Mouse (Mus musculus): Measurements from ENCODE around the gene Ccdc92. TPM values are rescaled to one million over a fixed set of nuclear protein-coding genes. Genes with fewer than 3 reads are reported as not detected.
A peak's percentile ranks its signal among the peaks of the same experiment; 100 is the strongest.

Ccdc92 gene
- polyA plus RNA-seq (2016; fragmentation: Nextera tagmentation; extraction: Ambion mirVana) = 12.1 and 13.8 TPM in 2 replicates

DNA sequence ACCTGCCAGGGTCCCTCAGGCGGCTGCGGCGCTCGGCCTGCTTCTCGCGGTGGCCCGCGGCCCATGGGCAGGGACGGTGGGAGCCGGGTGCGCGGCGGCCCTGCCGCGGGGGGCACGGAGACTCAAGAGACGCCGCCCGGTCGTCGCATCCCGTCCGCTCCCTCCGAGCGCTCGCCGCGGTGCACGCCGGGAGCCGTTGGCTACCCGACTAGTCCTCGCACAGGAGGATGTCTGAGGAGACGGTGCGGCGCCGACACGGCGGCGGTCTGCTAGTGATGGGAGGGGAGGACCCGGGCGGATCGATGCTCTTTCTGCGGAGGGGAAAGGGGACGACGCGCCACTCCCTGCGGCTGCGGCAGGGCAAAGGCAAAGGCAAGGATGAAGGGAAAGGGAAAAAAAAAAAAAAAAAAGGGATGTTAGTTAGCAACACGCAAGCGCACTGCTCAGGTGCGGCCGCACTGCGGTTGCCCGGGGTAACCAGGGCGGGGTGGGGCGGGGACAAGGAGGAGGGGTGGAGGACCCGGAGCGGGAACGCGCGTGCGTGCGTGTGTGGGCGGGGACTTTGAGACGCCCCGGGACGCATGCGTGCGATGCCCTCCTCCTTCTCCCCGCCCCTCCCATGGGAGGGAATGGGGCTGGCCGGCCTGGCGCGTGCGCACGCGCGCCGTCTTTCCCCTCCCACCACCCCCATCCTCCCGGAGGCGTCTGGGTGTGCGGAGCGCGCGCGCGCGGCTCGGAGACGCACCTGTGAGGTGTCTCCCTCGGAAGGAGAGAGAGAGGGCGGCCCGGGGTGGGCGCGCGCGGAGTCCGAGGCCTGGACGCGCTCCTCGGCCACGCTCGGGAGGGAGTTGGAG, at the start of gene Ccdc92, which contains the start of gene Zfp664:
Gene Ccdc92 (minus strand): TSS at position 412 of the 854 bp plus-strand sequence.
Gene Zfp664 (plus strand): TSS at position 679 of the 854 bp plus-strand sequence.
- under 1% methylated on average over 99 of the region's 103 CpGs for WGBS

DNA sequence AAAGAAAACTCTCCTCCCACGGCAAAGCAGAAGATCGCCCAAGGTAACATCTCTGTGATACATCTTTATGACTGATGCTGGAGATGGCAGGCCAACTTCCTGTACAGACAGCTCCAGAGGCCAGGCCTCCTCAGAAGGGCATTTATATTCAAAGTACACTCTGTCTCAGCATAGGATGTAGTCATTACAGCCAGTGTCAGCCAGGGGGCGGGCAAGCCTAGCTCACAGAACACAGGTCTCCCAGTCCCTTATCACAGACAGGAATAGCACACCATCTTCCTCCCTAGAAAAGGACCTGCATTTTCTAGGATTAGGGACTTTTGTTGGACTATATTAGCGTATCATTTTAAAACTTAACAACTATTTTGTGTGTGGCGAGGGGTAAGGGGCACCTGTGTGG, 46.6 kb upstream of the Ccdc92 start:
- H3K4me3 ChIP-seq = no peak overlapping the region
- H3K27ac ChIP-seq (replicated peaks) = no peak overlapping the region
- H3K27me3 ChIP-seq (replicated peaks; ENCODE audit: low read depth, poor library complexity, severe bottlenecking) = no peaks in the 10 kb centered on the region
- WGBS = 20% methylated on average over 5 of the region's 5 CpGs
- no peaks in the 10 kb centered on the region for H3K9me3 ChIP-seq
- DNase-seq (ENCODE audit: low spot score) = peak; percentile 85
- H3K4me1 ChIP-seq = peaks cover 27% of the 10 kb centered on the region
- no peaks in the 10 kb centered on the region for H3K36me3 ChIP-seq (replicated peaks)

More for the DNA sequence above, at the start of gene Ccdc92, which contains the start of gene Zfp664:
- peaks cover 37% of the 10 kb centered on the region for H3K27me3 ChIP-seq (replicated peaks; ENCODE audit: low read depth, poor library complexity, severe bottlenecking)
- peak within 1 kb of the TSS; percentile 95 for H3K27ac ChIP-seq (replicated peaks)
- peak within 1 kb of the TSS; percentile 86 for H3K4me3 ChIP-seq
- peak; percentile 100 for DNase-seq (ENCODE audit: low spot score)
- H3K36me3 ChIP-seq (replicated peaks) = peaks cover 22% of the 10 kb centered on the region
- no peaks in the 10 kb centered on the region for H3K9me3 ChIP-seq
- H3K4me1 ChIP-seq = peaks cover 29% of the 10 kb centered on the region

DNA sequence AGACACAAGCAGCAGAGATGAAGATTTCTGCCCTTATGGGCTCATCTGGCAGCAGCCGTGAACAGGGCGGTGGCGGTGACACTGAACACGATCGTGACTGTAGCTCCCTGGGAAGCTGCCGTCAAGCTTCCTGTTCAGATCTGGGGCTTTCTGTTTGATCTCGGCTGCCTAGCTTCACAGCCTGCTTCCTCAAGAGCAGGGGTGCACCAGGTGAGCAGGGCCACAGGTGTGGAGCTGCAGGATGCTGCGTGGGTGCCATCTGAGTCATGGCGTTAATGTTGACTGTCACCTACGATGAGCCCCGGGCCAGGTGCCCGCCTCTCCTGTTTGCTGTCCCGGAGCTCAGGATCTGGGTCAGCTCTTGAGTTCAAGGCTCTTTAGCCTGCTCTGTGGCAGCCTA, 44.7 kb upstream of the Ccdc92 start:
- Histone ChIP-seq H3K27me3 (replicated peaks; ENCODE audit: low read depth, poor library complexity, severe bottlenecking) (no peaks in the 10 kb centered on the region), H3K36me3 (replicated peaks) (no peaks in the 10 kb centered on the region), H3K9me3 (no peaks in the 10 kb centered on the region), H3K27ac (replicated peaks) (no peak overlapping the region), H3K4me1 (peaks cover 8% of the 10 kb centered on the region; the same call in 1 of the 2 replicates), H3K4me3 (no peak overlapping the region)
- WGBS = 80% methylated on average over 13 of the region's 13 CpGs
- no peak for DNase-seq (ENCODE audit: low spot score)

DNA sequence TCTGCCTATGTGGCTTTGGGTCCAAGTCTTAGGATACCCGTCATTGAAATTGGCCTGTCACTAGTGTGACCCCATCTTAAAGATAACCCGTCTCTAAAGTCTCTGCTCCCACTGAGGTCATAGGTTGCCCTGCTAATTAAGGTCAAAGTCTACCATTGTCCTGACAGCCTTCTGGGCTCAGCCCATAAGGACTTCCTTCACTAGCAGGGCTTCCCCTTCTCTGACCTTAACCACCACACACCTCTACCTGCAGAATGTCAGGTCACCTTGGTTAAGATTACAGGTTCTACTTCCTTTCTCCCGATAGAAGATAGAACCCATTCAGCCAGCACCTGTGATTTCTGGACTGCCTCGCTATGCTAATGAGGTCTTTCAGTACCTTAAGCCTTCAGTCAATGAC, 41.6 kb upstream of the Ccdc92 start:
- no peak overlapping the region for H3K4me3 ChIP-seq
- WGBS = 83% methylated on average over 4 of the region's 4 CpGs
- H3K27me3 ChIP-seq (replicated peaks; ENCODE audit: low read depth, poor library complexity, severe bottlenecking) = no peaks in the 10 kb centered on the region
- no peaks in the 10 kb centered on the region for H3K9me3 ChIP-seq
- H3K36me3 ChIP-seq (replicated peaks) = no peaks in the 10 kb centered on the region
- no peak for DNase-seq (ENCODE audit: low spot score)
- peaks cover 12% of the 10 kb centered on the region for H3K4me1 ChIP-seq
- H3K27ac ChIP-seq (replicated peaks) = no peak overlapping the region

DNA sequence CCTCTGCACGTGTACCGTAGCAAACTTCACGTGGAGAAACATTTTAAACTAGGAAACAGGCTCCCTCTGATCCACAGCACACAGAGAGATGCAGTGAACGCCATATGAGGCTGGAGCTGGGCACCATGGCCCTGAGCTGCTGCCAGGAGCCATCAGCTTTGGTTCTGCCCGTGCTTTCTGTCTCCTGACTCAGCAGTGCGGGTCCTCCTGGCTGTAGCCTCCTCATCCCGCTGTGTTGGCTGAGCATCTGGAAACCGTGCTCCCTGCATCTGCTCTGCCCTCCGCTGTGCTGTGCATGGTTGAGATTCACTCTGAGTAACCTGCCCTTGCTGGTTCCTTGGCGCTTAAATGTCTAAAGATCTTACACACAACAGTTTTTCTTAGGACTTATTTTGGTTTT, 40.0 kb upstream of the Ccdc92 start:
- DNase-seq (ENCODE audit: low spot score) = no peak
- WGBS = 83% methylated on average over 10 of the region's 10 CpGs
- H3K27ac ChIP-seq (replicated peaks) = no peak overlapping the region

DNA sequence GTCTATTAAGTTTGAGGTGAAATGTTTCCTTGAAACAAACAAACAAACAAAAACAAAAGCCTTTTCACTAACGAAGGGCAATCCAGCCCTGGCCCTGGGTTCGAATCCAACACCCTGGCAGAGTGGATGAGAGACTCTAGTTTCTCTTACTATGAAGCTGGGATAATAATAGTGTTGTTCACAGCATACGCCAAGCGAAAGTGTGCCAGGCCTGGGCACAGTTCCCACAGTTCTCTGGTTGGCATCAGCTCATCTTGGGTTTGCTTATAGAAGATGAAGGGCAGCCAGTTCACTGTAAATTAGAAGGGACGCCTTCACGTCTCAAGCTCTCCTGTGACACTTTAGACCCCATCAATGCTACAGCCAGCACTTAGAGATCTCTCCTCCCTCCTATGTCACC, 39.5 kb upstream of the Ccdc92 start:
- H3K36me3 ChIP-seq (replicated peaks) = no peaks in the 10 kb centered on the region
- WGBS = 90% methylated on average over 6 of the region's 6 CpGs

More for the DNA sequence above, 40.0 kb upstream of the Ccdc92 start:
- Histone ChIP-seq H3K9me3 (no peaks in the 10 kb centered on the region), H3K36me3 (replicated peaks) (no peaks in the 10 kb centered on the region), H3K27me3 (replicated peaks; ENCODE audit: low read depth, poor library complexity, severe bottlenecking) (no peaks in the 10 kb centered on the region), H3K4me3 (no peak overlapping the region), H3K4me1 (peaks cover 8% of the 10 kb centered on the region)

DNA sequence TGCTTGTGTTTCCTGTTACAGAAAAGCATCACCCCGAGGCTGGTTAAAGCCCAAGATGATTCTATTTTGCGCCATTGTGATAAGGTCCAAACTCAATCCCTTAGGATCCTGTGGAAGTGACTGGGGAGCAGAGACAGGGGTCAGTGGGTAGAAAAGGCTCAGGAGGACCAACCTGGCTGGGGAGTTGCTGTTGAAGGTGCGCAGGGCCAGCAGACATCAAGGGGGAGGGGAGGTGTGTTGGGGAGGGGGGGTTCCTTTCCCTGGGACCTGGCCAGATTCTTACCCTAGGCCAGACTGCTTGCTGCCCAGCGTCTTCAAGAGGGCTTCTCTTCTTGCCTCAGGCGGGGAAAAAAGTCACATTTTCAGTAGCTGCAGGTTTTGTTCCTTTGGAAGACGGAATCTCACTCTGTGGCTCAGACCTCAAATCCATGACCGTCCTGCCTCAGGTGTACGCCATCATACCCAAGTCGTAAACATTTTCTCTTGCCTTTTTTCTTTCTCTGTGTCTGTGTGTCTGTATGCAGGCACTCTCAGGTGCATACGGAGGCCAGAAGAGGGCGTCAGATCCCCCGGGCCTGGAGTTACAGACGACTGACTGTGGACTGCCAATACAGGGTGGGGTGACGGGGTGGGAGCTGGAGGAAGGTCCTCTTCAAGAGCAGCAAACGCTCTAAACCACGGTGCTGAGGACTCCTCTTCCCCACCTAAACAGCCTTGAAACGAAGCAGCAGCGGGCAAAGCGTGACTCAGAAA, 38.7 kb upstream of the Ccdc92 start:
- Histone ChIP-seq H3K36me3 (replicated peaks) (no peaks in the 10 kb centered on the region), H3K4me3 (no peak overlapping the region), H3K9me3 (no peaks in the 10 kb centered on the region), H3K4me1 (peaks cover 9% of the 10 kb centered on the region), H3K27me3 (replicated peaks; ENCODE audit: low read depth, poor library complexity, severe bottlenecking) (no peaks in the 10 kb centered on the region), H3K27ac (replicated peaks) (no peak overlapping the region)
- 69% methylated on average over 19 of the region's 19 CpGs for WGBS
- DNase-seq (ENCODE audit: low spot score) = no peak

More for the DNA sequence above, 39.5 kb upstream of the Ccdc92 start:
- Histone ChIP-seq H3K9me3 (no peaks in the 10 kb centered on the region), H3K4me3 (no peak overlapping the region), H3K27ac (replicated peaks) (no peak overlapping the region), H3K27me3 (replicated peaks; ENCODE audit: low read depth, poor library complexity, severe bottlenecking) (no peaks in the 10 kb centered on the region), H3K4me1 (peaks cover 6% of the 10 kb centered on the region)
- DNase-seq (ENCODE audit: low spot score) = no peak

DNA sequence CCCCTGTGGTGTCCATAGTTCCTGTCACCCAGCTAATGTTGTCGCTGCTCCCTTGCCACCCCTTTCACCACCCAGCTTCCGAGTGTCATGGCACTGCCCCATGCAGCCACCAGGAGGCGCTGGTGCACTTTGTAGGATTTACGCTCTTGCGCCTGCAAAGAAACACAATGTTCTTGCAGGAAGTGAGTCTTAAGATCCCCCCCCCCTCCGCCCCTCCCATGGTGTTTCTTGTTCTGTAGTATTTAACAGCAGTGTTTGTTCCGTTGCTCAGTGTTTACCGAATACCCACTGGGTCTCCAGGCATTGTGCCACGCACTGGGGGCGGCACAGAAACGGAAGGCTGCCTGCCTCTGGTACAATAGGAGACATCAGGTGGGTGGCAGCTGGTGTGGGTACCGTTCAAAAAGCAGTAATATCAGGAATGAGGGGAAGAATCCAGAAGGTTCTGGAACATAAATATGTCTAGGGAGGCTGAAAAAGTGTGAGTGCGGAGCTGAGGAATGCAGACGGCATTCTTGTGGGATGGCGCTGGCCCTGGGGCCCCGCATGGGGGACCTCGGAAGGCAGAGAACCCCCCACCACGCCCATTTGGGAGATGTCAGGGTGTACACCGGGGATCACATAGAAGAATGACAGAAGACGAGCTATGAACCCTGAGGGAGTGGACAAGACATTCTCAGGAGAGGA, 37.9 kb upstream of the Ccdc92 start:
- DNase-seq (ENCODE audit: low spot score) = peak; percentile 87
- Histone ChIP-seq H3K4me1 (peaks cover 12% of the 10 kb centered on the region), H3K36me3 (replicated peaks) (no peaks in the 10 kb centered on the region), H3K27me3 (replicated peaks; ENCODE audit: low read depth, poor library complexity, severe bottlenecking) (no peaks in the 10 kb centered on the region), H3K9me3 (no peaks in the 10 kb centered on the region), H3K27ac (replicated peaks) (0 out of 2 replicates have a peak overlapping the region, but pooled peaks have one; percentile 36), H3K4me3 (peak overlapping the region; percentile 33; the same call in 1 of the 2 replicates)
- WGBS = 38% methylated on average over 20 of the region's 20 CpGs

DNA sequence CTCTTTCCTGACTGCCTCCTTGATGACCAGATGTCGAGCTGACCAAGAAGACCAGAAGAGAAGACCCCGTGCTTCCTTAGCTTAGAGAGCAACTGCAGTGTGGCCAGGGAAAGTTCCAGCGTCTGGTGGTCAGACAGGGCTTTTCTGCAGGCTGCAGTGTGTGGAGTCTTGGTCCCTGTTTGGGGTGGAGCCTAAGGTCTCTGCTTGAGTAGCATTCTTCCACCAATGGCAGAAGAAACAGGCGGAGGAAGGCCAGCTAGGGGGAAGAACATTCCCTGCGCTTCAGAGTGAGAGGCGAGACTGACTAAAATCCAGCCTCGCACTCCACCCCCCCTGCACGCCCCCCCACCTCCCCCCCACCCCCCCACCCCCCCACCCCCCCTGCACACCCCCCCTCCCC, 33.9 kb upstream of the Ccdc92 start:
- WGBS = 37% methylated on average over 8 of the region's 8 CpGs
- no peaks in the 10 kb centered on the region for H3K9me3 ChIP-seq
- no peak overlapping the region for H3K27ac ChIP-seq (replicated peaks)
- DNase-seq (ENCODE audit: low spot score) = no peak
- no peak overlapping the region for H3K4me3 ChIP-seq
- H3K4me1 ChIP-seq = peaks cover 23% of the 10 kb centered on the region
- H3K36me3 ChIP-seq (replicated peaks) = peaks cover 8% of the 10 kb centered on the region; the same call in 1 of the 2 replicates
- no peaks in the 10 kb centered on the region for H3K27me3 ChIP-seq (replicated peaks; ENCODE audit: low read depth, poor library complexity, severe bottlenecking)

DNA sequence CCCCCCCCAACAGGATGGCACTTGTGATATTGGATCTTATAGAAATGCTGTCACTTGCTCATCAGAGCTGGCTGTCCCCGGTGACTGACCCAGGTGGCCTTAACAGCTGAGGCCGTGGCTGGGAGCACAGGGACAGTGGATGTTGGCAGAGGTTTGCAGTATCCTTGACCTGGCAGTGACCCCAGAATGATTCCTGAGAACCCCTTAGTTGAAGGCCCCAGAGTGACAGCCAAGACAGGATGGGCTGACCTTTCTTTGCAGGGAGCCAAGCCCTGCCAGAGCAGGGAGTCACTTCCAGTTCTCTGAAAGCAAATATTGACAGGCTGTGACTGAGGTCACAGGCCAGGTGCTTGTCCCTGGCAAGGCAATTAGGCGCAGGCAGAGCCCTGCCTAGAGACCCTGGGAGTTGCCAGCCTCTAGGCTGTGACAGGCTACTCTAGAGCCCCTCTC, 29.7 kb upstream of the Ccdc92 start:
- peak; percentile 21 for DNase-seq (ENCODE audit: low spot score)
- WGBS = 58% methylated on average over 3 of the region's 3 CpGs
- H3K4me3 ChIP-seq = no peak overlapping the region

DNA sequence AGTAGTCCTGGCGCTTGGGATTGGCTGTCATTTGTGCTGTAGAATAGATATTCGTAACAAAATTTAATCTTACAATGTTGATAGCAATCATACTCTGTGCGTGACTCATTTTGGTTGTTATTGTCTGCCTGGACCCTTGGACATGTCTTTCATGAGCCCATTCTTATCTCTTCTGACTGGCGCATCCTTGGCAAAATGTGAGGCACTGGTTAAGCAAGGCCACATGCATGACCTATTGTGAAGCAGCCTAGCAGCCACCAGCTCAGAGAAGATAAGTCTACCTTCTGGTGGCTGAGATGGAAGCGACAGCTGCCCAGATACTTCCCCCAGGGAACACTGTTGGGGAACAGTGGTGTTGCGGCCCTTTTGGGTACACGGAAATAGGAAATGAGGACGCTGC, 26.4 kb upstream of the Ccdc92 start:
- Histone ChIP-seq H3K4me3 (no peak overlapping the region), H3K27ac (replicated peaks) (no peak overlapping the region), H3K4me1 (peaks cover 23% of the 10 kb centered on the region), H3K27me3 (replicated peaks; ENCODE audit: low read depth, poor library complexity, severe bottlenecking) (no peaks in the 10 kb centered on the region), H3K9me3 (no peaks in the 10 kb centered on the region), H3K36me3 (replicated peaks) (peaks cover 63% of the 10 kb centered on the region)
- DNase-seq (ENCODE audit: low spot score) = no peak
- 97% methylated on average over 8 of the region's 8 CpGs for WGBS

More for the DNA sequence above, 29.7 kb upstream of the Ccdc92 start:
- no peaks in the 10 kb centered on the region for H3K9me3 ChIP-seq
- no peak overlapping the region for H3K27ac ChIP-seq (replicated peaks)
- H3K27me3 ChIP-seq (replicated peaks; ENCODE audit: low read depth, poor library complexity, severe bottlenecking) = no peaks in the 10 kb centered on the region
- H3K36me3 ChIP-seq (replicated peaks) = peaks cover 34% of the 10 kb centered on the region
- peaks cover 29% of the 10 kb centered on the region for H3K4me1 ChIP-seq

DNA sequence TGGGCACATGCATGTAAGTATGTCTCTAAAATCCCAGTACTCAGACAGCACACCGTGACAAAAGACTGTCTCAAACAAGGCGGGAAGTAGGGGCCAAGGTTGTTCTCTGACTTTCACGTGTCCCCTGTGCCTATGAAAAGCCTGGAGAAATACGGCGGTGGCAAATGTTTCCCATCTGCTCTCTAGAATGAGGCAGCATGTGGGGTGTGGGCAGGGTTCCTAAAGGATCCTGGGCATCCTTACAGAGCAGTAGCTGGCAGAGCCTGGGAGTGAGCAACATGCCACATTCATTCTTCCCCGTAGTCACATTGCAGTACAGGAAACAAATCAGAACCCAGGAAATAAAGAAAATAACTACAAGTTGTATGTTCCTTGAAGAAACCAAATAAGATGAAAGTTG, 21.7 kb upstream of the Ccdc92 start:
- H3K36me3 ChIP-seq (replicated peaks) = peaks cover 100% of the 10 kb centered on the region
- H3K4me1 ChIP-seq = no peaks in the 10 kb centered on the region
- no peak overlapping the region for H3K4me3 ChIP-seq
- H3K27ac ChIP-seq (replicated peaks) = no peak overlapping the region
- no peak for DNase-seq (ENCODE audit: low spot score)
- H3K9me3 ChIP-seq = no peaks in the 10 kb centered on the region
- no peaks in the 10 kb centered on the region for H3K27me3 ChIP-seq (replicated peaks; ENCODE audit: low read depth, poor library complexity, severe bottlenecking)
- WGBS = 87% methylated on average over 6 of the region's 6 CpGs

All from embryonic facial prominence, embryonic 10.5 days (tissue).